In genomic region chrX:95658600-95659084, GRCm38 (mm10) we compare ENCODE assay signal across 8 mouse cellular contexts. TPM values are rescaled to one million over a fixed set of nuclear protein-coding genes. Genes with fewer than 3 reads are reported as not detected.
A peak's percentile ranks its signal among the peaks of the same experiment; 100 is the strongest.
DNase-seq lines count a peak whose midpoint lies in the region; ATAC-seq and TF ChIP-seq lines count a peak whose summit lies in the region.

No protein-coding gene starts in this region.

- 4% methylated on average over 12 of the region's 12 CpGs for WGBS in kidney, adult 2 months
- 22% methylated on average over 12 of the region's 12 CpGs for WGBS in intestine, embryonic 16.5 days

- peak overlapping the region; percentile 83 for H3K27ac ChIP-seq in kidney, adult 2 months (ENCODE audit: insufficient read depth, low read depth, low read length)
- H3K27ac ChIP-seq in embryonic fibroblast, embryonic 13.5 days (ENCODE audit: insufficient read depth, low read length): no peak overlapping the region
- H3K27ac ChIP-seq in intestine, embryonic 16.5 days (ENCODE audit: low read length): no peak overlapping the region

- no peak for TF ChIP-seq CTCF in kidney, adult 2 months (conservative IDR thresholded peaks at IDR 0.05; ENCODE audit: insufficient read depth, insufficient read length, low read depth, low read length)
- TF ChIP-seq CTCF in embryonic fibroblast, embryonic 13.5 days (IDR thresholded peaks at IDR 0.05; ENCODE audit: borderline replicate concordance, insufficient read depth, low read length): no peak

- H3K4me2 ChIP-seq in intestine, embryonic 16.5 days (ENCODE audit: low read depth, low read length): peak overlapping the region; percentile 47

- TF ChIP-seq POLR2A in kidney, adult 2 months (IDR thresholded peaks at IDR 0.05; ENCODE audit: low read depth, low read length): no peak
- TF ChIP-seq POLR2A in embryonic fibroblast, embryonic 13.5 days (IDR thresholded peaks at IDR 0.05; ENCODE audit: low read depth, low read length): no peak

- DNase-seq in kidney, adult 2 months: no peak
- no peak for DNase-seq in kidney, adult 8-10 months
- DNase-seq in MN1 (ENCODE audit: low spot score): peak; percentile 5
- DNase-seq in ovary, postnatal 10 days (ENCODE audit: low spot score): no peak
- DNase-seq in frontal cortex, adult 2 months (ENCODE audit: extremely low spot score in 1 of 2, low spot score in 1 of 2): no peak

- H3K4me3 ChIP-seq in kidney, adult 2 months (ENCODE audit: insufficient read depth, low read depth, low read length): peak overlapping the region; percentile 67
- peak overlapping the region; percentile 68 for H3K4me3 ChIP-seq in embryonic fibroblast, embryonic 13.5 days (ENCODE audit: insufficient read depth, low read length)
- H3K4me3 ChIP-seq in intestine, embryonic 16.5 days (ENCODE audit: low read length): peak overlapping the region; percentile 54

- H3K9me3 ChIP-seq in intestine, embryonic 16.5 days (ENCODE audit: control insufficient read depth, low read length): no peaks in the 10 kb centered on the region

- no peaks in the 10 kb centered on the region for H3K36me3 ChIP-seq in kidney, adult 2 months (ENCODE audit: control insufficient read depth, insufficient read depth, low read length)
- H3K36me3 ChIP-seq in intestine, embryonic 16.5 days (ENCODE audit: control insufficient read depth, insufficient read depth, low read length): no peaks in the 10 kb centered on the region

- peak; percentile 73 for ATAC-seq in intestine, embryonic 16.5 days
- ATAC-seq in megakaryocyte-erythroid progenitor cell, adult 5-6 weeks (replicated peaks; ENCODE audit: low FRiP score, low TSS enrichment, poor library complexity, severe bottlenecking): peak; percentile 42; the same call in 1 of the 2 replicates

- H3K4me1 ChIP-seq in kidney, adult 2 months (ENCODE audit: control insufficient read depth, insufficient read depth, low read length): no peaks in the 10 kb centered on the region
- no peaks in the 10 kb centered on the region for H3K4me1 ChIP-seq in embryonic fibroblast, embryonic 13.5 days (ENCODE audit: control insufficient read depth, insufficient read depth, low read length)
- H3K4me1 ChIP-seq in intestine, embryonic 16.5 days (ENCODE audit: control insufficient read depth, insufficient read depth, low read length): no peaks in the 10 kb centered on the region

- no peaks in the 10 kb centered on the region for H3K27me3 ChIP-seq in kidney, adult 2 months (replicated peaks; ENCODE audit: control insufficient read depth, insufficient read depth, low read length)
- no peaks in the 10 kb centered on the region for H3K27me3 ChIP-seq in intestine, embryonic 16.5 days (replicated peaks; ENCODE audit: control insufficient read depth, insufficient read depth, low read length)

- peak overlapping the region; percentile 45; the same call in 1 of the 2 replicates for H3K9ac ChIP-seq in intestine, embryonic 16.5 days (ENCODE audit: low read depth, low read length)

RNA-seq across cellular contexts. Expression of gene Zc4h2, which starts 0.3 kb away (rescaled TPM):
- 1.6 and 2.0 TPM in 2 replicates for polyA plus RNA-seq in kidney, adult 2 months (2012; rRNA removed)
- polyA plus RNA-seq in embryonic fibroblast, embryonic 13.5 days (2011; ENCODE audit: insufficient read length, low read depth, missing spikeins): 12.6 and 17.6 TPM in 2 replicates
- polyA plus RNA-seq in intestine, embryonic 16.5 days (2015; fragmentation: Nextera tagmentation; extraction: Ambion mirVana): 12.1 and 13.1 TPM in 2 replicates
- total RNA-seq in megakaryocyte-erythroid progenitor cell, adult 5-6 weeks (2014; fragmentation: Nextera tagmentation): 3.8 and 4.6 TPM in 2 replicates
- 4.6 and 13.8 TPM in 2 replicates for total RNA-seq in megakaryocyte-erythroid progenitor cell, adult 5-6 weeks (2017)
- 25.9 and 28.1 TPM in 2 replicates for polyA plus RNA-seq in frontal cortex, adult 2 months (2012; rRNA removed)

RNA-seq across cellular contexts. Expression of gene Zc3h12b, which starts 52.8 kb away (rescaled TPM):
- 0.69 and 0.71 TPM in 2 replicates for polyA plus RNA-seq in kidney, adult 2 months (2012; rRNA removed)
- polyA plus RNA-seq in embryonic fibroblast, embryonic 13.5 days (2011; ENCODE audit: insufficient read length, low read depth, missing spikeins): 5.8 and 6.1 TPM in 2 replicates
- 1.1 and 1.3 TPM in 2 replicates for polyA plus RNA-seq in intestine, embryonic 16.5 days (2015; fragmentation: Nextera tagmentation; extraction: Ambion mirVana)
- total RNA-seq in megakaryocyte-erythroid progenitor cell, adult 5-6 weeks (2014; fragmentation: Nextera tagmentation): 0.35 and 1.4 TPM in 2 replicates
- 0.28 and 0.80 TPM in 2 replicates for total RNA-seq in megakaryocyte-erythroid progenitor cell, adult 5-6 weeks (2017)
- 9.9 TPM in 2 replicates for polyA plus RNA-seq in frontal cortex, adult 2 months (2012; rRNA removed)
